Mouse (Mus musculus): ENCODE measurements around the gene Cep89. TPM values are rescaled to one million over a fixed set of nuclear protein-coding genes. Genes with fewer than 3 reads are reported as not detected.

Gene Cep89
- total and polyA plus RNA-seq, 2 experiments: 3.2 to 5.0 TPM

DNA sequence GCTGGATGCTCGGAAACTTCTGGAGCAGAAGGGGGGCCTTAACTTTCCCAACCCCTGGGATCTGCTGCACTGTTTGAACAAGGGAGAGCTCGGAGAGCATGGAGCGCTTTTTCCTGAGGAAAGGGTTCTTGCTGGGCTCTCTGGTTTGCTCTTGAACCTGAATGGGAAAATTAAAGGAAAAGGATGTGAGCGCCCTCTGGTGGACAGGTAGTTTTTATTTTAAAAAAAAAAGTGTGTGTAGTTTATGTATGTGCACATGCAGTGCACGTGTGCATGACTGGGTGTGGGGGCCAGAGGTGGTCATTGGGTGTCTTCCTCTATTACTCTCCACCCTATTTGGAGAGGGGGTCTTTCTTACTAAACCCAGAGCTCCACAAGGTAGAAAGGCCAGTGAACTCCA, 3.9 kb upstream of the Cep89 start:
- Histone ChIP-seq H3K4me3 (ENCODE audit: insufficient read depth, low read depth, low read length) (no peak overlapping the region), H3K79me2 (ENCODE audit: control insufficient read depth, insufficient read depth, low read length) (no peaks in the 10 kb centered on the region), H3K4me1 (ENCODE audit: control insufficient read depth, insufficient read depth, low read length) (peaks cover 6% of the 10 kb centered on the region; the same call in 1 of the 2 replicates), H3K27ac (replicated peaks; ENCODE audit: insufficient read depth, low read depth, low read length) (no peak overlapping the region), H3K27me3 (ENCODE audit: control insufficient read depth, insufficient read depth, low read length) (no peaks in the 10 kb centered on the region), H3K9ac (ENCODE audit: low read depth, low read length) (no peak overlapping the region), H3K36me3 (ENCODE audit: control insufficient read depth, insufficient read depth, low read length) (no peaks in the 10 kb centered on the region; the same call in 1 of the 2 replicates)
- DNase-seq (ENCODE audit: extremely low read depth, low read depth, low spot score): peak; percentile 48
- no peak for TF ChIP-seq POLR2A (IDR thresholded peaks at IDR 0.05; ENCODE audit: extremely low read depth, insufficient read depth, low read length)
- no peak for TF ChIP-seq CTCF (IDR thresholded peaks at IDR 0.05; ENCODE audit: low read depth, low read length)
- 62% methylated on average over 5 of the region's 5 CpGs for WGBS

DNA sequence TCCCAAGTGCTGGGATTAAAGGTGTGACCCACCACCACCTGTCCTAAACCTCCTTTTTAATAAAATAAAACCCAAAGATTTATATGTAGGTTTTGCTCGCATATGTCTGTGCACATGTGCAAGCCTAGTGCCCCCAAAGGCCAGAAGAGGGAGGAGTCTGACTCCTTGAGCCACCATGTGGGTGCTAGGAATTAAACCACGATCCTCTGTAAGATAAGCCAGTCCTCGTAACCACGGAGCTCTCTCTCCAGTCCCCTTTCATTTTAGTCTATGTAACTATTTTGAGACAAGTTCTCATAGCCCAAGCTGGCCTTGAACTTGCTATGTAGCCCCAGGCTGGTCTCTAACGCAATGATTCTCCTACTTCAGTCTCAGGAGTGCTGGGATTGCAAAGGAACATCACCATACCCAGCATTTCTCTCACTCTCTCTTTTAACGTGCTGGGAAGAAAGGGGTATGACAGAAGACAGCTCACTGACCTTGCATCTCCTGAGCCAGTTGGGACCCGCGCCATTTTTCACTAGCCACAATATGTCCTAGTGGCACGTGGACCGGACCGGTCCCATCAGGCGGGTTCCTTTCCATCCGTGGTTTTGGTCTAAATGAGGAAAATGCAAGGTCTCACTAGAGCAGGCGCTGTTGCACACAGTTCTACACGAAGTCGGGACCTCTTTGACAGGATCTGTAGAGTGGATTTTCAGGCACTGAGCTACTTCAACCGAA, 940 bp upstream of the Cep89 start:
- no peaks in the 10 kb centered on the region for H3K79me2 ChIP-seq (ENCODE audit: control insufficient read depth, insufficient read depth, low read length)
- TF ChIP-seq POLR2A (IDR thresholded peaks at IDR 0.05; ENCODE audit: extremely low read depth, insufficient read depth, low read length) (no peak), CTCF (IDR thresholded peaks at IDR 0.05; ENCODE audit: low read depth, low read length) (no peak)
- WGBS: 10% methylated on average over 17 of the region's 17 CpGs
- no peaks in the 10 kb centered on the region for H3K27me3 ChIP-seq (ENCODE audit: control insufficient read depth, insufficient read depth, low read length)
- peaks cover 6% of the 10 kb centered on the region; the same call in 1 of the 2 replicates for H3K4me1 ChIP-seq (ENCODE audit: control insufficient read depth, insufficient read depth, low read length)
- H3K36me3 ChIP-seq (ENCODE audit: control insufficient read depth, insufficient read depth, low read length): no peaks in the 10 kb centered on the region
- H3K27ac ChIP-seq (replicated peaks; ENCODE audit: insufficient read depth, low read depth, low read length): no peak overlapping the region
- H3K4me3 ChIP-seq (ENCODE audit: insufficient read depth, low read depth, low read length): peak overlapping the region; percentile 61; the same call in 1 of the 2 replicates
- no peak for DNase-seq (ENCODE audit: extremely low read depth, low read depth, low spot score)
- peak overlapping the region; percentile 46 for H3K9ac ChIP-seq (ENCODE audit: low read depth, low read length)

DNA sequence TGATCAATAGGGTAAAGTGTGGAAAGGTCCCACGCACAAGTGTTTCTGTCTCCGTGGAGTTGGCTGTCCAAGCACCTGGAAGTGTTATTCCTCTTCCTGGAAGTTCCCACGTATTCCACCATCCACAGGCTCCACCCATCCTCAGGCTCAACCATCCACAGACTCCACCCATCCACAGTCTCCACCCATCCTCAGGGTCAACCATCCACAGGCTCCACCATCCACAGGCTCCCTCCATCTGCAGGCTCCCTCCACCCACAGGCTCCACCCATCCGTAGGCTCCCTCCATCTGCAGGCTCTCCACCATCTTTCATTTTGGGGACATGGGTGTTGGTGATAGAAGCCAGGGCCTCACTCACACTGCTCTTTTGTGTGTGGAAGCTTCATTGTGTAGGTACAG, 4.3 kb downstream of the Cep89 start:
- Histone ChIP-seq H3K4me1 (ENCODE audit: control insufficient read depth, insufficient read depth, low read length) (peaks cover under 1% of the 10 kb centered on the region; the same call in 1 of the 2 replicates), H3K4me3 (ENCODE audit: insufficient read depth, low read depth, low read length) (no peak overlapping the region), H3K9ac (ENCODE audit: low read depth, low read length) (no peak overlapping the region), H3K36me3 (ENCODE audit: control insufficient read depth, insufficient read depth, low read length) (no peaks in the 10 kb centered on the region; the same call in 1 of the 2 replicates), H3K27ac (replicated peaks; ENCODE audit: insufficient read depth, low read depth, low read length) (no peak overlapping the region), H3K79me2 (ENCODE audit: control insufficient read depth, insufficient read depth, low read length) (no peaks in the 10 kb centered on the region), H3K27me3 (ENCODE audit: control insufficient read depth, insufficient read depth, low read length) (no peaks in the 10 kb centered on the region)
- WGBS: 91% methylated on average over 4 of the region's 4 CpGs
- TF ChIP-seq CTCF (IDR thresholded peaks at IDR 0.05; ENCODE audit: low read depth, low read length) (no peak), POLR2A (IDR thresholded peaks at IDR 0.05; ENCODE audit: extremely low read depth, insufficient read depth, low read length) (no peak)
- no peak for DNase-seq (ENCODE audit: extremely low read depth, low read depth, low spot score)

DNA sequence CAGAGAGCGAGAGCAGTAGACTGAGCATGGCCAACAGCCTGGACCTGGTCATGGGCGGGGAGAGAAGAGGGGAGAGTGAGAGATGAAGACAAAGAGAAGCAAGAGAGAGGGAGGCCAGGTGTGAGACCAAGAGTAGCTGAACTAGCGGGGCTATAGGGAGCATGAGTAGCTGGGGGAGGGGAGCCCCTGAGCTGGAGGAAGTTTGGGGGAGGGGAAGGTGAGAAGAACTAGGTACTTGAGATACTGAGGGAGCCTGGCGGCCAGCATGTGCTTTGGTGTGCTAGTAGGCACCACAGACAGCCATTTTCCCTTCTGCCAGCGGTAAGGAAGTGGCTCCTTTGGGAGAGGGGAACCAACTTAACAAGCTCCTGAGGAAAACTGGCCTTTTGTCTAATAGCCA, 18.4 kb downstream of the Cep89 start:
- Histone ChIP-seq H3K27me3 (ENCODE audit: control insufficient read depth, insufficient read depth, low read length) (no peaks in the 10 kb centered on the region), H3K4me3 (ENCODE audit: insufficient read depth, low read depth, low read length) (no peak overlapping the region), H3K79me2 (ENCODE audit: control insufficient read depth, insufficient read depth, low read length) (no peaks in the 10 kb centered on the region), H3K4me1 (ENCODE audit: control insufficient read depth, insufficient read depth, low read length) (no peaks in the 10 kb centered on the region), H3K27ac (replicated peaks; ENCODE audit: insufficient read depth, low read depth, low read length) (no peak overlapping the region), H3K9ac (ENCODE audit: low read depth, low read length) (no peak overlapping the region), H3K36me3 (ENCODE audit: control insufficient read depth, insufficient read depth, low read length) (peaks cover 7% of the 10 kb centered on the region; the same call in 1 of the 2 replicates)
- WGBS: 92% methylated on average over 5 of the region's 5 CpGs
- TF ChIP-seq CTCF (IDR thresholded peaks at IDR 0.05; ENCODE audit: low read depth, low read length): no peak
- TF ChIP-seq POLR2A (IDR thresholded peaks at IDR 0.05; ENCODE audit: extremely low read depth, insufficient read depth, low read length): no peak
- DNase-seq (ENCODE audit: extremely low read depth, low read depth, low spot score): no peak

DNA sequence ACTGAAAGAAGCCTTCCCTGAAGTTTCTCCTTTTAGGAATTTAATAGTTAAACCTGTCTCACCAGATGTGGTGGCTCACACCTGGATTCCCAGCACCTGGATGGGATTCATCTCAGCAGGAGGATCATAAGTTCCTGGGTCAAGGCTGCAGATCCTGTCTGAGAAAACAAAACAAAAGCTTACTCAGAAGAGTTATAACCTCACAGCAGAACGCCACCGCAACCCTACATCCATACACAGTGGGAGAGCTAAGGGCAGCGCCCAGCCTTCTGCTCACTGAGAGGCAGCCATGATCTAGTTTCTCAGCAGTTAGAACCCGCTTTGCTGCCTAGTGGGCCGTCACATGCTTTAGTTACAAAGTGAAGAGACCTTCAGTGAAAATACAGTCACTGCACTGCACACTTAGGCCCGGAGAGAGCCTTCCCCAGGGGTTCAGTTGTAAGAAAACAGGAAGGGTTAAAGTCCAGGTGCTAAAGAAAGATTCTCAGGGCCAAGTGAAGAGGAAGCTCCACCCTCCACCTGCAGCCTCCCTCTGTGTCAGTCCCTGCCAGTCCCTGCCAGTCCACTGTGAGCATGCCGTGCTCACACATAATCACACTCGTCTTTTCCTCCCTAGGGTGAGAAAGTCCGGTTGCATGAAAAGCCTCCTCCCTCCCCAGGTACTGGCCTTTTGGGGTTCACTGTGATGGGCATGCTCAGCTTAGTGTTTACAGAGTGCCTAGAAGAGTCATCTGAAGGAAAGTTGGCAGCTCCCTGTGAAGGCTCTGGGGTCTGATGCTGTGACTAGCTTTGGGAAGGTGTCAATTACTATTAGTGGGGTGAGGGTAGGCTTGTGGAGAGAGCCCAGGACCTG, 19.2 kb downstream of the Cep89 start:
- H3K27ac ChIP-seq (replicated peaks; ENCODE audit: insufficient read depth, low read depth, low read length): no peak overlapping the region
- no peak overlapping the region for H3K4me3 ChIP-seq (ENCODE audit: insufficient read depth, low read depth, low read length)
- H3K79me2 ChIP-seq (ENCODE audit: control insufficient read depth, insufficient read depth, low read length): no peaks in the 10 kb centered on the region
- no peaks in the 10 kb centered on the region for H3K27me3 ChIP-seq (ENCODE audit: control insufficient read depth, insufficient read depth, low read length)
- H3K4me1 ChIP-seq (ENCODE audit: control insufficient read depth, insufficient read depth, low read length): no peaks in the 10 kb centered on the region
- DNase-seq (ENCODE audit: extremely low read depth, low read depth, low spot score): no peak
- H3K36me3 ChIP-seq (ENCODE audit: control insufficient read depth, insufficient read depth, low read length): peaks cover 9% of the 10 kb centered on the region; the same call in 1 of the 2 replicates
- TF ChIP-seq POLR2A (IDR thresholded peaks at IDR 0.05; ENCODE audit: extremely low read depth, insufficient read depth, low read length): no peak
- TF ChIP-seq CTCF (IDR thresholded peaks at IDR 0.05; ENCODE audit: low read depth, low read length): no peak
- H3K9ac ChIP-seq (ENCODE audit: low read depth, low read length): no peak overlapping the region
- 92% methylated on average over 9 of the region's 9 CpGs for WGBS
